Mouse (Mus musculus) thymus, adult 2 months (tissue): ENCODE data around the gene Polr2a.

Experiments
- CTCF ChIP-seq: fragments of 200-500 bp; IDR thresholded peaks from 2 replicates; pipeline ENCODE4 v1.5.1; 2012; ENCODE audit warnings: mild to moderate bottlenecking, control low read depth, low read length, moderate library complexity, borderline replicate concordance; ENCODE audit not compliant: control insufficient read depth, poor library complexity, insufficient read depth; ENCODE audit errors: extremely low read depth
- POLR2A ChIP-seq: fragments of 200-500 bp; IDR thresholded peaks from 2 replicates; pipeline ENCODE4 v1.6.1; 2012; ENCODE audit warnings: mild to moderate bottlenecking, low read length, control low read depth, moderate library complexity; ENCODE audit not compliant: control insufficient read depth, poor library complexity, insufficient read depth; ENCODE audit errors: extremely low read depth

GRCm38 (mm10) chr11:69761868-69762267 lies 3.4 kb upstream of the Polr2a start, which contains the start of gene Slc35g3:
- TF ChIP-seq CTCF = no peak
- TF ChIP-seq POLR2A = no peak
